In the genomic region with DNA sequence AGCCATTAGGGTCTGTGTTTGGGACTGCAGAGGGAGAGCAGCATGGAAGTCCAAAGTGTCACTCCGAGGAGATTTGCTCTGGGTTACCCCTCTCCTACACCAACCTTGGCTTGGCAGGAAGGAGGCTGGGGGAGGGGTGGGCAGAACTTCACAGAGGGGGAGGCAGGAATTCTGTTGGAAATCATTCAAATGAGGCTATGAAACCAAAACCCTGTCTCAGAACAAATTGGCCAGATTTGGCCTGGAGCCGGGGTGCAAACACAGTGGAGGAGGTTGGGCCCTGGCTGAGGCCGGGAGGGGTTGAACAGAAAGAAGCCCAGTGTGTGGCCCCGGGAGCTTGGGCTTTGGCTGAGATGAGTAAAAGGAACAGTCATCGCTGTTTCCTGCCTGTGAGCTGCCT, we compare ENCODE assay signal across 9 mouse cellular contexts. TPM values are rescaled to one million over a fixed set of nuclear protein-coding genes. Genes with fewer than 3 reads are reported as not detected.
DNase-seq lines count a peak whose midpoint lies in the region; ATAC-seq lines count a peak whose summit lies in the region.
"Had no signal": no experiment of that assay in that cellular context is flagged by ENCODE, and none has a peak within 500 bp of the region (broad histone marks: within the 10 kb centered on the region; RNA-seq: fewer than 3 reads in every experiment).

No protein-coding gene starts in this region.

- WGBS in kidney, embryonic 15.5 days = 7% methylated on average over 5 of the region's 5 CpGs

- DNase-seq in kidney, adult 11 months = no peak
- peak; percentile 27 for DNase-seq in brain, adult 2 months (ENCODE audit: low read depth, low spot score)
- DNase-seq in frontal cortex, adult 2 months (ENCODE audit: extremely low spot score in 1 of 2, low spot score in 1 of 2) = peak; percentile 38 to 47
- peak; percentile 65 for DNase-seq in lung, postnatal 14 days
- no peak for DNase-seq in left cerebral cortex, postnatal 36 days (ENCODE audit: low spot score in 2 of 2)
- no peak for DNase-seq in B cell, adult 2 months

- no peak overlapping the region for H3K4me3 ChIP-seq in kidney, embryonic 15.5 days (replicated peaks)
- H3K4me3 ChIP-seq: megakaryocyte, embryonic 14.5 days had no signal

- H3K9me3 ChIP-seq in kidney, embryonic 15.5 days (replicated peaks) = no peaks in the 10 kb centered on the region

- peaks cover 52% of the 10 kb centered on the region for H3K4me1 ChIP-seq in kidney, embryonic 15.5 days

- no peak overlapping the region for H3K4me2 ChIP-seq in kidney, embryonic 15.5 days

- ATAC-seq in kidney, embryonic 15.5 days (replicated peaks; ENCODE audit: low FRiP score) = no peak
- no peak for ATAC-seq in CD4-positive, CD25-positive, alpha-beta regulatory T cell, adult 4 months

- H3K27me3 ChIP-seq in kidney, embryonic 15.5 days = peaks cover 44% of the 10 kb centered on the region

- intact Hi-C loops in left cerebral cortex, postnatal 36 days (cut with DNase I) = no loop called here

- no peaks in the 10 kb centered on the region for H3K36me3 ChIP-seq in kidney, embryonic 15.5 days

- H3K9ac ChIP-seq in kidney, embryonic 15.5 days = no peak overlapping the region

- H3K27ac ChIP-seq in kidney, embryonic 15.5 days = peak overlapping the region; percentile 29

RNA-seq across cellular contexts. Expression of a gene that starts 34.2 kb away (rescaled TPM):
- 17.2 and 18.7 TPM in 2 replicates for polyA plus RNA-seq in kidney, embryonic 15.5 days (2015; fragmentation: Nextera tagmentation; extraction: Ambion mirVana)
- 14.5 and 15.4 TPM in 2 replicates for polyA plus RNA-seq in frontal cortex, adult 2 months (2012; rRNA removed)
- polyA plus RNA-seq in CD4-positive, CD25-positive, alpha-beta regulatory T cell, adult 4 months (2017; shearing (Covaris generic)) = not detected
- total RNA-seq in left cerebral cortex, postnatal 36 days (2021) = 10 to 100 TPM; 21.2 to 25.5 TPM

Comparison
In these comparisons a context has a peak if more than half of its experiments do, and no peak if none do; other contexts are left out.
1. DNase-seq: peak in brain, adult 2 months (single experiment), frontal cortex, adult 2 months (2 of 2) and lung, postnatal 14 days (single experiment); none in kidney, adult 11 months (single experiment), left cerebral cortex, postnatal 36 days (0 of 2) and B cell, adult 2 months (0 of 2).
2. RNA of a gene that starts 34.2 kb away (polyA plus RNA-seq): 17.2 to 18.7 TPM in kidney, embryonic 15.5 days and 14.5 to 15.4 TPM in frontal cortex, adult 2 months; not detected in CD4-positive, CD25-positive, alpha-beta regulatory T cell, adult 4 months; every median in the first group is over 10 times any median in the second.